Mouse (Mus musculus) limb, embryonic 14.5 days (tissue): ENCODE measurements around the gene Fgf23. TPM values are rescaled to one million over a fixed set of nuclear protein-coding genes. Genes with fewer than 3 reads are reported as not detected.

Experiments
- ATAC-seq: fragments of 200-750 bp; cut with Nextera tagmentation; 2 replicates; pipeline ENCODE4 v1.8.0; 2017; ENCODE audit warnings: low read depth, moderate number of reproducible peaks, moderate TSS enrichment; ENCODE audit not compliant: low FRiP score
- DNase-seq: peaks from one replicate; pipeline ENCODE4 v3.0.0-alpha.2; 2015; ENCODE audit warnings: low spot score
- H3K27ac ChIP-seq: fragments of 300-500 bp; sonication (generic); replicated peaks from 2 replicates; pipeline ENCODE4 v1.5.1; 2014; ENCODE audit warnings: low read depth, mild to moderate bottlenecking, low read length, moderate library complexity, mixed read lengths
- H3K27me3 ChIP-seq: fragments of 300-500 bp; sonication (generic); 2 replicates; pipeline ENCODE4 v1.6.1; 2014; ENCODE audit warnings: low read length, mixed read lengths; ENCODE audit not compliant: control insufficient read depth, insufficient read depth
- H3K36me3 ChIP-seq: fragments of 300-500 bp; sonication (generic); 2 replicates; pipeline ENCODE4 v1.6.1; 2014; ENCODE audit warnings: mild to moderate bottlenecking, low read length, moderate library complexity, mixed read lengths; ENCODE audit not compliant: control insufficient read depth, insufficient read depth
- H3K4me1 ChIP-seq: fragments of 300-500 bp; sonication (generic); 2 replicates; pipeline ENCODE4 v1.6.1; 2014; ENCODE audit warnings: antibody characterized with exemption, low read length, mixed read lengths; ENCODE audit not compliant: control insufficient read depth, insufficient read depth
- H3K4me2 ChIP-seq: fragments of 300-500 bp; sonication (generic); replicated peaks from 2 replicates; pipeline ENCODE4 v1.6.1; 2014; ENCODE audit warnings: low read depth, mild to moderate bottlenecking, low read length, moderate library complexity; ENCODE audit not compliant: severe bottlenecking
- H3K4me3 ChIP-seq: fragments of 300-500 bp; sonication (generic); replicated peaks from 2 replicates; pipeline ENCODE4 v1.5.1; 2014; ENCODE audit warnings: low read length
- H3K9ac ChIP-seq: fragments of 300-500 bp; sonication (generic); 2 replicates; pipeline ENCODE4 v1.6.1; 2014; ENCODE audit warnings: mild to moderate bottlenecking, low read depth, low read length, moderate library complexity; ENCODE audit not compliant: severe bottlenecking
- H3K9me3 ChIP-seq: fragments of 300-500 bp; sonication (generic); 2 replicates; pipeline ENCODE4 v1.6.1; 2016; ENCODE audit warnings: low read length; ENCODE audit not compliant: control insufficient read depth
- POLR2A ChIP-seq: fragments of 200-500 bp; IDR thresholded peaks from 2 replicates; pipeline ENCODE4 v1.8.0; 2012; ENCODE audit warnings: inconsistent platforms, mild to moderate bottlenecking, moderate library complexity, borderline replicate concordance; ENCODE audit not compliant: insufficient read depth, insufficient read length; ENCODE audit errors: extremely low read depth
- WGBS: fragments of 180-500 bp; shearing (Covaris S2); extraction: QIAGEN DNeasy Blood & Tissue Kit; methylation state at CpG from one replicate; pipeline ENCODE4 v1.1.7; 2014; 5-methylcytosine and 5-hydroxymethylcytosine counted together
- polyA plus RNA-seq, 2 experiments: library from polyadenylated mRNA; depleted of rRNA in 1 of 2; stranded (reverse) in 1 of 2; unstranded in 1 of 2; fragments of >200 nt; fragmentation: Nextera tagmentation in 1 of 2; extraction: Ambion mirVana in 1 of 2; gene quantifications; 2 replicates each; pipeline versions ENCODE4 v1.2.1 to v1.2.3; 2012 to 2014

The Fgf23 gene
- polyA plus RNA-seq, 2 experiments: 0.24 TPM; not detected in 1

- ATAC-seq (no peak), DNase-seq (no peak)
- Histone ChIP-seq H3K4me2 (no peak overlapping the region), H3K4me1 (no peaks in the 10 kb centered on the region), H3K9ac (no peak overlapping the region), H3K27me3 (no peaks in the 10 kb centered on the region), H3K4me3 (no peak overlapping the region), H3K36me3 (no peaks in the 10 kb centered on the region), H3K9me3 (no peaks in the 10 kb centered on the region), H3K27ac (no peak overlapping the region)
- WGBS: 79% methylated on average over 12 of the region's 12 CpGs
- TF ChIP-seq POLR2A: no peak
These were observed 15.6 kb upstream of the Fgf23 start for GRCm38 (mm10) chr6:127056990-127057588.

- H3K27ac ChIP-seq: no peak overlapping the region
- no peaks in the 10 kb centered on the region for H3K27me3 ChIP-seq
- H3K4me3 ChIP-seq: no peak overlapping the region
- no peak overlapping the region for H3K9ac ChIP-seq
- DNase-seq (no peak), ATAC-seq (no peak)
- H3K9me3 ChIP-seq: no peaks in the 10 kb centered on the region
- TF ChIP-seq POLR2A: no peak
- H3K36me3 ChIP-seq: no peaks in the 10 kb centered on the region
- no peaks in the 10 kb centered on the region for H3K4me1 ChIP-seq
- no peak overlapping the region for H3K4me2 ChIP-seq
- WGBS: 75% methylated on average over 4 of the region's 4 CpGs
These were observed 12.7 kb upstream of the Fgf23 start for GRCm38 (mm10) chr6:127059975-127060374.

- 83% methylated on average over 3 of the region's 3 CpGs for WGBS
- DNase-seq: no peak
- Histone ChIP-seq H3K36me3 (no peaks in the 10 kb centered on the region), H3K27me3 (no peaks in the 10 kb centered on the region), H3K4me1 (no peaks in the 10 kb centered on the region), H3K9me3 (no peaks in the 10 kb centered on the region), H3K4me3 (no peak overlapping the region), H3K9ac (no peak overlapping the region), H3K27ac (no peak overlapping the region), H3K4me2 (no peak overlapping the region)
- ATAC-seq: no peak
- no peak for TF ChIP-seq POLR2A
These were observed 8.8 kb upstream of the Fgf23 start for GRCm38 (mm10) chr6:127063915-127064314.

- ATAC-seq (no peak), DNase-seq (no peak)
- Histone ChIP-seq H3K27me3 (no peaks in the 10 kb centered on the region), H3K9me3 (no peaks in the 10 kb centered on the region), H3K4me2 (peak overlapping the region; percentile 23; the same call in 1 of the 2 replicates), H3K36me3 (no peaks in the 10 kb centered on the region), H3K27ac (no peak overlapping the region), H3K4me1 (no peaks in the 10 kb centered on the region), H3K4me3 (no peak overlapping the region), H3K9ac (peak overlapping the region; percentile 31; the same call in 1 of the 2 replicates)
- 11% methylated on average over 14 of the region's 14 CpGs for WGBS
- no peak for TF ChIP-seq POLR2A
These were observed 7.9 kb upstream of the Fgf23 start for GRCm38 (mm10) chr6:127064815-127065214.

DNA sequence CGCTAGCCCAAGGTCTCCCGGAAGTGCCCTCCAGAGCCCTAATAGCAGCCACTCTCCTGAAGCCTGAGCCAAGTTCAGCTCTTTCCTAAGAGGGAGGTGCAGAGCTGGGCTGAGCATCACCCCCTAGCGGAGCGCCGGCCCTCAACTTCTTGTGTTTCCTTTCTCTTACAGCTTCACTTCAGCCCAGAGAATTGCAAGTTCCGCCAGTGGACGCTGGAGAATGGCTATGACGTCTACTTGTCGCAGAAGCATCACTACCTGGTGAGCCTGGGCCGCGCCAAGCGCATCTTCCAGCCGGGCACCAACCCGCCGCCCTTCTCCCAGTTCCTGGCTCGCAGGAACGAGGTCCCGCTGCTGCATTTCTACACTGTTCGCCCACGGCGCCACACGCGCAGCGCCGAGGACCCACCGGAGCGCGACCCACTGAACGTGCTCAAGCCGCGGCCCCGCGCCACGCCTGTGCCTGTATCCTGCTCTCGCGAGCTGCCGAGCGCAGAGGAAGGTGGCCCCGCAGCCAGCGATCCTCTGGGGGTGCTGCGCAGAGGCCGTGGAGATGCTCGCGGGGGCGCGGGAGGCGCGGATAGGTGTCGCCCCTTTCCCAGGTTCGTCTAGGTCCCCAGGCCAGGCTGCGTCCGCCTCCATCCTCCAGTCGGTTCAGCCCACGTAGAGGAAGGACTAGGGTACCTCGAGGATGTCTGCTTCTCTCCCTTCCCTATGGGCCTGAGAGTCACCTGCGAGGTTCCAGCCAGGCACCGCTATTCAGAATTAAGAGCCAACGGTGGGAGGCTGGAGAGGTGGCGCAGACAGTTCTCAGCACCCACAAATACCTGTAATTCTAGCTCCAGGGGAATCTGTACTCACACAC, 7.4 kb downstream of the Fgf23 start:
- Histone ChIP-seq H3K27me3 (no peaks in the 10 kb centered on the region), H3K9ac (peak overlapping the region; percentile 75), H3K36me3 (no peaks in the 10 kb centered on the region), H3K27ac (0 out of 2 replicates have a peak overlapping the region, but pooled peaks have one; percentile 38), H3K4me1 (no peaks in the 10 kb centered on the region), H3K9me3 (no peaks in the 10 kb centered on the region), H3K4me2 (peak overlapping the region; percentile 95), H3K4me3 (peak overlapping the region; percentile 56)
- ATAC-seq (peak; percentile 88), DNase-seq (peak; percentile 83)
- WGBS: 1% methylated on average over 57 of the region's 59 CpGs
- TF ChIP-seq POLR2A: peak; percentile 36; the same call in 1 of the 2 replicates
